Mouse (Mus musculus) hindbrain, embryonic 10.5 days (tissue): ENCODE data around the gene Crocc. TPM values are rescaled to one million over a fixed set of nuclear protein-coding genes. Genes with fewer than 3 reads are reported as not detected.

Source experiments
- DNase-seq: peaks from one replicate; pipeline ENCODE4 v3.0.0-alpha.2; 2017; ENCODE audit warnings: low spot score
- H3K27ac ChIP-seq: fragments of 300-500 bp; sonication (generic); 2 replicates; pipeline ENCODE4 v1.5.1; 2016; ENCODE audit warnings: mild to moderate bottlenecking, moderate library complexity
- H3K27me3 ChIP-seq: fragments of 300-500 bp; sonication (generic); 2 replicates; pipeline ENCODE4 v1.6.1; 2016; ENCODE audit warnings: mild to moderate bottlenecking; ENCODE audit not compliant: poor library complexity, insufficient read depth, severe bottlenecking
- H3K36me3 ChIP-seq: fragments of 300-500 bp; sonication (generic); 2 replicates; pipeline ENCODE4 v1.6.1; 2016; ENCODE audit warnings: mild to moderate bottlenecking, moderate library complexity
- H3K4me1 ChIP-seq: fragments of 300-500 bp; sonication (generic); replicated peaks from 2 replicates; pipeline ENCODE4 v1.6.1; 2016; ENCODE audit warnings: mild to moderate bottlenecking
- H3K4me3 ChIP-seq: fragments of 300-500 bp; sonication (generic); 2 replicates; pipeline ENCODE4 v1.5.1; 2016; ENCODE audit warnings: mild to moderate bottlenecking, moderate library complexity
- H3K9me3 ChIP-seq: fragments of 300-500 bp; sonication (generic); 2 replicates; pipeline ENCODE4 v1.6.1; 2016; ENCODE audit warnings: mild to moderate bottlenecking, moderate library complexity
- WGBS: fragments of 180-500 bp; shearing (Covaris S2); methylation state at CpG from one replicate; pipeline ENCODE4 v1.1.7; 2016; 5-methylcytosine and 5-hydroxymethylcytosine counted together
- polyA plus RNA-seq: library from polyadenylated mRNA; unstranded; fragments of >200 nt; fragmentation: Nextera tagmentation; extraction: Ambion mirVana; gene quantifications from 2 replicates; pipeline ENCODE4 v1.2.1, GENCODE M21; 2016

Gene Crocc
- polyA plus RNA-seq, 1 experiment from 2014 or later: 11.4 TPM

DNA sequence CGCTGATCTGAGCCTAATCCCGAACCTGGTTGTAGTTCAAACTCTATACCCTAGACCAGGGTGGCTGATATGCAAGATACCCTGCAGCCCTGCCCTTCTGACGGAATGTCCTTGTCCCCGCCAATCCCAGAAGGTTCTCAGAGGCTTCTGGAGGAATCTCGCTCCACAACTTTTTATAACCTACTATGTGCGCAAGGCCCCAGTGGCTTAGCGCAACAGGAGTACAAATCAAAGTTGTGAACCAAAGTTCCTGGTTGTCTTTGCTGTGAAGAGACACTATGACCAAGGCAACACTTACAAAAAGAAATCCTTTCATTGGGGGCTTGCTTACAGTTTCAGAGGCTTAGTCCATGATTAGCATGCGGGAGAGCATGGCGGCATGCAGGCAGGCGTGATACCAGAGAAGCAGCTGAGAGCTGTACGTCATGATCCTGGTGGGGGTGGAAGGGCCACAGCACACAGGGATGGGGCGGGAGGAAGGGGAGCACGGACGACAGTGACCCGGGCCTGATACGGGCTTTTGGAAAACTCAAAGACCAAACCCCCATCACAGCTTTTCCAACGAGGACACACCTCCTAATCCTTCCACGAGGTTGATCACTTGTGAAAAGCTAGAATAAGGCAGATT lies 18.3 kb upstream of the Crocc start:
- Histone ChIP-seq H3K4me1 (peaks cover 17% of the 10 kb centered on the region), H3K4me3 (peak overlapping the region; percentile 92), H3K27ac (peak overlapping the region; percentile 86), H3K27me3 (no peaks in the 10 kb centered on the region), H3K9me3 (no peaks in the 10 kb centered on the region), H3K36me3 (peaks cover 26% of the 10 kb centered on the region)
- 76% methylated on average over 18 of the region's 18 CpGs for WGBS
- DNase-seq: no peak

GRCm38 (mm10) chr4:141077681-141078509 lies 17.5 kb upstream of the Crocc start, which contains the start of gene Necap2:
Gene Necap2, minus strand, starts transcription at chr4:141078357.
- H3K36me3 ChIP-seq: peaks cover 33% of the 10 kb centered on the region
- no peaks in the 10 kb centered on the region for H3K27me3 ChIP-seq
- peaks cover 17% of the 10 kb centered on the region for H3K4me1 ChIP-seq
- H3K9me3 ChIP-seq: no peaks in the 10 kb centered on the region
- peak within 1 kb of the TSS; percentile 92 for H3K4me3 ChIP-seq
- DNase-seq: peak; percentile 96
- H3K27ac ChIP-seq: peak within 1 kb of the TSS; percentile 86
- under 1% methylated on average over 67 of the region's 67 CpGs for WGBS

DNA sequence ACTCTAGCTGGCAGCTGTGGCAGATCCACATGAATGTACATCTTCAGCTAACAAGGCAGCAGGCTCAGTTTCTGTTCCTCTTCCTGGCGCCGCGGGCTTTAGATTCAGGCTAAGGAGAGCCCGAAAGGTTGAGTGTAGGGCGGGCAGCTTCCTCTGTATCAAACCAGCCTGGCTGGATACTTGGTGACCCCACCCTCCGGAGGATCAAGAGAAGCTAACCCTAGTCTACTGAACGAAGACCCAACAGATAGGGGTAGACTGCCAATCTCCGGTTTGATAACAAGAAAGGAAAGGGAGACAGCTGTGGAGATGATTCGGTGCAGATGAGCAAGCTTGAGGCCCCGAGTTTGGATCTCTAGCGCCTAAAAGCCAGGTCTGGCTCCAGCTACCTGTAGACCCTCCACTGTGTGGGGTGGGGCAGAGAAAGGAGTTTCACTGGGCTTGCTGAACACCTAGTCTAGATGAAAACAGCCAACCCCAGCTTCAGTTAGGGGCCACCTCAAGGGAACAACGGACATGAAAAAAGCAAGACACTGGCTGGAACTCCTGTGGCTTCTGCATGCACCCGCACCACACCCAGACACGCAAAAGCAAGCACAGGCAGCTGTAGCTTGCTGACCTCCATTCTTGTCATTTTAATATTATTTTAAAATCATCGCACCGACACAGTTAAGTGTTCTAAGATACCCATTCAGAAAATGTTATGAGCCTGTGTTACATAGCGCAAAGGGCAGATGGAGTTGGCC lies 16.6 kb upstream of the Crocc start:
- no peaks in the 10 kb centered on the region for H3K27me3 ChIP-seq
- no peaks in the 10 kb centered on the region for H3K9me3 ChIP-seq
- DNase-seq: no peak
- H3K36me3 ChIP-seq: peaks cover 43% of the 10 kb centered on the region
- peaks cover 17% of the 10 kb centered on the region for H3K4me1 ChIP-seq
- H3K4me3 ChIP-seq: peak overlapping the region; percentile 92
- 85% methylated on average over 17 of the region's 17 CpGs for WGBS
- no peak overlapping the region; the same call in 1 of the 2 replicates for H3K27ac ChIP-seq

GRCm38 (mm10) chr4:141074109-141074508 lies 13.8 kb upstream of the Crocc start:
- no peak for DNase-seq
- 91% methylated on average over 4 of the region's 4 CpGs for WGBS
- Histone ChIP-seq H3K36me3 (peaks cover 71% of the 10 kb centered on the region), H3K4me3 (no peak overlapping the region), H3K27me3 (no peaks in the 10 kb centered on the region), H3K27ac (no peak overlapping the region), H3K4me1 (peaks cover 17% of the 10 kb centered on the region), H3K9me3 (no peaks in the 10 kb centered on the region)

DNA sequence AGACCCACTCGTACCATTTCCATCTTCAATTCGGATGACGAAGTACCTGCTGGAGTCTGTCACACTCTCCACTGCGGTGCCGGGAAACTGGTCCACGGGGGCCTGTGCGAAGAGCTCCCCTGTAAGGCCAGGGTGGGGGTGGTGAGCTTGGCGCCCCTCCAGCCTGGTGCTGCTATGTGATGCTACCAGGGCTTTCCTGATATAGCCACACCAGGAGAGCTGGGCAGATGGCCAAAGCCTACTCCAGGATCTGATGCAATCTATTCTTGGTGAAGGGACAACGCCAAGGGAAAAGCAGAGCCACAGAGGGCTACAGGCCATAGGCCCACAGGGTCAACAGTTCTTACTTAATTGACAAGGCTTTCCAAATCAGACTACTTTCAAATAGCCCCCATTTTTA lies 13.3 kb upstream of the Crocc start:
- no peaks in the 10 kb centered on the region for H3K9me3 ChIP-seq
- H3K27me3 ChIP-seq: no peaks in the 10 kb centered on the region
- 96% methylated on average over 9 of the region's 9 CpGs for WGBS
- H3K27ac ChIP-seq: no peak overlapping the region
- DNase-seq: no peak
- peaks cover 75% of the 10 kb centered on the region for H3K36me3 ChIP-seq
- H3K4me3 ChIP-seq: no peak overlapping the region
- H3K4me1 ChIP-seq: peaks cover 17% of the 10 kb centered on the region

DNA sequence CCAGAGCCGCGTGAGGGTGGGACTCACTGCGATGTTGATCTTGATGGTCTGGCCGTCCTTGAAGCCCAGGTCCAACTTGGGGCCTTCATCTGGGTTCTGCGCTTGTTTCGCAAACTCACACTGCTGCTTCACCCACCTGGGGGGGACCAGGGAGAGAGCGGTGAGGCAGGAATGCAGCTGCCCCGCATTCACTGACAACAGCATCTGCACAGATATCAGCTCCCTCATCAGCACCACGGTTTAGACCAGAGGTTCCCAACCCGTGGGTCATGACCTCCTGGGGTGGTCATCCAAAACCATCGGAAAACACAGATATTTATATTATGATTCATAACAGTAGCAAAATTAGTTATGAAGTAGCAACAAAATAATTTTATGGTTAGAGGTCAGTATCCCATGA lies 12.2 kb upstream of the Crocc start:
- H3K4me1 ChIP-seq: peaks cover 15% of the 10 kb centered on the region
- no peaks in the 10 kb centered on the region for H3K27me3 ChIP-seq
- no peak for DNase-seq
- no peak overlapping the region for H3K4me3 ChIP-seq
- WGBS: 92% methylated on average over 11 of the region's 11 CpGs
- H3K9me3 ChIP-seq: no peaks in the 10 kb centered on the region
- no peak overlapping the region for H3K27ac ChIP-seq
- H3K36me3 ChIP-seq: peaks cover 87% of the 10 kb centered on the region

- peak; percentile 57 for DNase-seq
- H3K4me3 ChIP-seq: no peak overlapping the region
- H3K36me3 ChIP-seq: peaks cover 93% of the 10 kb centered on the region
- H3K27me3 ChIP-seq: no peaks in the 10 kb centered on the region
- no peaks in the 10 kb centered on the region for H3K4me1 ChIP-seq
- 65% methylated on average over 4 of the region's 4 CpGs for WGBS
- no peak overlapping the region for H3K27ac ChIP-seq
- H3K9me3 ChIP-seq: no peaks in the 10 kb centered on the region
Measured at GRCm38 (mm10) chr4:141069731-141070130, 9.4 kb upstream of the Crocc start.

GRCm38 (mm10) chr4:141068655-141069054 lies 8.3 kb upstream of the Crocc start:
- H3K4me3 ChIP-seq: no peak overlapping the region
- no peak for DNase-seq
- H3K27me3 ChIP-seq: no peaks in the 10 kb centered on the region
- peaks cover 82% of the 10 kb centered on the region for H3K36me3 ChIP-seq
- H3K4me1 ChIP-seq: no peaks in the 10 kb centered on the region
- no peak overlapping the region for H3K27ac ChIP-seq
- no peaks in the 10 kb centered on the region for H3K9me3 ChIP-seq
- WGBS: 93% methylated on average over 8 of the region's 8 CpGs

DNA sequence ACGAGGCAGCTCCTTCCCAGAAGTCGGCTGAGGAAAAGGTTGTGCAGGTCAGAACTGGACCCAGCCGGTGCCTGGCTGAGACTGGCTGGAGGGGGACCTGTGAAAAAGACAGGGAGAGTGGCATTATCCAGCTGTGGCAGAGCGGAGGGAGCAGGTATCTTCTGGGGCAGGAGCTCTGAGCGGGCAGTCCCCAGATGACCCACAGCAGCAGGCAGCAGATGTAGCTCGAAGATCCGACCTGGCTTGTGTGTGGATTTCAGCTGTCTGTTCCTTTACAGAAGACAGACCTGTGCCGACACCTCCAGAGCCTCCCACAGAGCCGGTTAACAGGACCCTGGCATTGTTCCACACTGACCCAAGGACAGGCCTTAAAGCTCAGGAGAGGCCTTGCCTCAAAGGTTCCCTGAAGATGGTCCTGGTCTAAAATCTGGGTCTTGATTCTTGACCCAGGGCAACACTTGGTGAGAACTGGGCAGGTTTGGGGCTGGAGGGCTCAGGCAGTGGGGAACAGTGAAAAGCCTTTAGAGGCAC lies 7.2 kb upstream of the Crocc start:
- no peaks in the 10 kb centered on the region for H3K27me3 ChIP-seq
- H3K9me3 ChIP-seq: no peaks in the 10 kb centered on the region
- H3K27ac ChIP-seq: no peak overlapping the region
- H3K4me3 ChIP-seq: no peak overlapping the region
- no peak for DNase-seq
- H3K4me1 ChIP-seq: no peaks in the 10 kb centered on the region
- WGBS: 90% methylated on average over 9 of the region's 9 CpGs
- peaks cover 71% of the 10 kb centered on the region for H3K36me3 ChIP-seq

- no peaks in the 10 kb centered on the region for H3K27me3 ChIP-seq
- H3K36me3 ChIP-seq: peaks cover 65% of the 10 kb centered on the region
- no peak overlapping the region for H3K27ac ChIP-seq
- WGBS: 87% methylated on average over 12 of the region's 12 CpGs
- H3K4me3 ChIP-seq: no peak overlapping the region
- H3K4me1 ChIP-seq: no peaks in the 10 kb centered on the region
- no peaks in the 10 kb centered on the region for H3K9me3 ChIP-seq
- DNase-seq: no peak
Measured at GRCm38 (mm10) chr4:141066709-141067515, 6.6 kb upstream of the Crocc start.

- WGBS: 5% methylated on average over 8 of the region's 8 CpGs
- DNase-seq: peak; percentile 83
- peaks cover 47% of the 10 kb centered on the region for H3K36me3 ChIP-seq
- peaks cover 14% of the 10 kb centered on the region for H3K4me1 ChIP-seq
- H3K27me3 ChIP-seq: no peaks in the 10 kb centered on the region
- H3K4me3 ChIP-seq: no peak overlapping the region
- H3K27ac ChIP-seq: no peak overlapping the region
- no peaks in the 10 kb centered on the region for H3K9me3 ChIP-seq
Measured at GRCm38 (mm10) chr4:141065123-141065522, 4.8 kb upstream of the Crocc start.

DNA sequence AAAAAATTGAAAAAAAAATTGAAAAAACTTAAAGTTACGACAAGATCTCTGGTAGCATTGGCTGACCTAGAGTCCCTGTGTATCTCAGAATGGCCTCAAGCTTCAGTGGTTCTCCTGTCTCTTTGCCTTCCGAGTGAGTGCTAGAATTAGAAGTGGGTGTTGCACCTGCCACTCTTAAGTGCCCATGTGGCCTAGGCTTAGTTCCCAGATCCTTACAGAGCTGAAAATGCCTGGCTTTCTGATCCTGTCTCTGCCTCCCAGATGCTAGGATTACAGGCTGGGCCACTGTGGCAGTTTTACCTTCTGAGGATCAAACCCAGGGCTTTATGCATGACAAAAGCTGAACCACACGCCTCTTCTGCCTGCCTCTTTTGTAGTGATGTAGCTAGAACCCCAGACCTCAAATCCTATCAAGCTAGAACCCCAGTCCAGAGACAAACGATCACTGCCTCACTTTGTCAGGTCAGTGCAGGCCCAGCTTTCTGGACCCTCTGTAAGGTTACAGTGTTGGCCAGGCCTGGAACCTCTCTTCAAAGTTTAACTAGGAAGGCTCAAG lies 3.8 kb upstream of the Crocc start:
- Histone ChIP-seq H3K9me3 (no peaks in the 10 kb centered on the region), H3K4me3 (no peak overlapping the region), H3K27me3 (no peaks in the 10 kb centered on the region), H3K36me3 (peaks cover 37% of the 10 kb centered on the region), H3K4me1 (peaks cover 23% of the 10 kb centered on the region), H3K27ac (no peak overlapping the region)
- 86% methylated on average over 4 of the region's 4 CpGs for WGBS
- DNase-seq: no peak
